Mouse (Mus musculus) erythroblast, adult 5-6 weeks (primary cell): ENCODE measurements around the gene Dbil5. TPM values are rescaled to one million over a fixed set of nuclear protein-coding genes. Genes with fewer than 3 reads are reported as not detected.

Source experiments
- ATAC-seq: replicated peaks from 2 replicates; pipeline ENCODE4 v1.8.0; 2016; ENCODE audit warnings: moderate number of reproducible peaks, mild to moderate bottlenecking, moderate TSS enrichment, inconsistent platforms; ENCODE audit not compliant: poor library complexity, low FRiP score, severe bottlenecking
- total RNA-seq, 2 experiments: library from RNA; stranded (forward) in 1 of 2; stranded (reverse) in 1 of 2; fragments of 150-400 nt in 1 of 2; fragments of 200-764, 138-1000 nt in 1 of 2; gene quantifications; 2 replicates each; pipeline versions ENCODE4 v1.2.3 to v1.2.4; 2015 to 2017; ENCODE audit warnings: low replicate concordance in 2 of 2

The Dbil5 gene
- total RNA-seq, 2 experiments from 2014 or later = not detected

DNA sequence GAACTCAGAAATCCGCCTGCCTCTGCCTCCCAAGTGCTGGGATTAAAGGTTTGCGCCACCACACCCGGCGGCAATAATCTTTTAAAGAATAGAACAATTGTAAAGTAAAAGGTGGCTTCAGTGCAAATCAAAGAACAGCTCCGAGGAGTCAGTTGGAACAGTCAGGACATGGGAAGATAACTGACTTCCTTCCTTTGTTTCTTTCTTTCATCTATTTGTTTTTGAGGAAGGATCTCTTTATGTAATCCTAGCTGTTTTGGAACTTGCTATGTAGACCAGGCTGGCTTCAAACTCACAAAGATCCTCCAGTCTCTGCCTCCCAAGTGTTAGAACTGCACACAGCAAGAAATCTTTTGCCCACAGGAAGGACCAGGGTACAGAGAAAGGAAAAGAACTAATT is 7.2 kb downstream of the Dbil5 start:
- ATAC-seq = no peak

DNA sequence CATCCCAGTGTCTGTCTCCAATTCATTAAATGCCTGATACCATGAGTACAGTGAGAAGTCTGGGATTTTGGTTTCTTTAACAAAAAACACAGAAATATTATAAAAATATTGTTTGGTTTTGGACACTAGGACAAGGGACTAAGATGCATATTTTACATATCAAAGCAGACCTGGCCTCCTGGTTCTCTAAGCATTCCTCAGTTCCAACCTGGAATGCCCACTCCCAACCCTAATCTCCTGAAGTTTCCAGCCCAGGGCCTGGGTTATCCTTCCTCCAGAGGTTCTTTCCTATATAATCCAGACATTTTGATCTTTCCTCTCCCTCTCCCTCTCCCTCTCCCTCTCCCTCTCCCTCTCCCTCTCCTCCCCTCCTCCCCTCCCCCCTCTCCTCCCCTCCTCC is 7.6 kb downstream of the Dbil5 start:
- no peak for ATAC-seq

DNA sequence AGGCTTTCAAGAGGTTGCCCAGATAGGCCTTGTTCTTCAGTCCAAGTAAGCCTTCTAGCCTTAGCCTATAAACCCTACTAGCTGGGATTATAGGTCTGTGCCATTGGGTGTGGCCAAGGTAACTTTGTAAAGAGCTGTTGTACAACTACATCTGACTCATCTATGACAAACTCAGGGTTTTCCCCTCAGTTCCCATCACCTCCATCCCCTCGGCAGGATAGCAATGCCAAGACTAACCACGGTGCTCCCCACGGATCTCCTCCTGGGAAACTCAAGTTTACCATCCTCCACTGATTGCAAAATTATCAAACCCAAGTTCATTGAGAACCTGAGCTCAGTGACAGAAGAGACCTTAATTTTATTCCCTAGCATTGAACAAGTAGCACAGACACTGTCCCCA is 18.7 kb downstream of the Dbil5 start:
- no peak for ATAC-seq

DNA sequence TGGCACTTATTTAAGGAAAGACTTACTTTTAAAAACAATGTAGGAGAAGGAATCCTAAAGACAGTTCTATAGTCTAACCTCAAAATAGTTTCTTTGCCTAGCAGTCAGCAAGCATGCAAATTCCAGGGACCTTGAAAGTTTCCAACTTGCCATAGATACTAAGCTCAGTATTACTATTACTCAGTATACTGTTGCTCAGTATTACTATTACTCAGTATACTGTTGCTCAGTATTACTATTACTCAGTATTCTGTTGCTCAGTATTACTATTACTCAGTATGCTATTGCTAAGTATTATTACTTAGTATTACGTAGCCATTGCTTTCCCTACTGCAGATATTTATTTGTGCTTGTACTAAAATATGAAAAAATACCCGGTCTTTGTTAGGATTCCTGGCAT is 22.3 kb downstream of the Dbil5 start:
- ATAC-seq = no peak

DNA sequence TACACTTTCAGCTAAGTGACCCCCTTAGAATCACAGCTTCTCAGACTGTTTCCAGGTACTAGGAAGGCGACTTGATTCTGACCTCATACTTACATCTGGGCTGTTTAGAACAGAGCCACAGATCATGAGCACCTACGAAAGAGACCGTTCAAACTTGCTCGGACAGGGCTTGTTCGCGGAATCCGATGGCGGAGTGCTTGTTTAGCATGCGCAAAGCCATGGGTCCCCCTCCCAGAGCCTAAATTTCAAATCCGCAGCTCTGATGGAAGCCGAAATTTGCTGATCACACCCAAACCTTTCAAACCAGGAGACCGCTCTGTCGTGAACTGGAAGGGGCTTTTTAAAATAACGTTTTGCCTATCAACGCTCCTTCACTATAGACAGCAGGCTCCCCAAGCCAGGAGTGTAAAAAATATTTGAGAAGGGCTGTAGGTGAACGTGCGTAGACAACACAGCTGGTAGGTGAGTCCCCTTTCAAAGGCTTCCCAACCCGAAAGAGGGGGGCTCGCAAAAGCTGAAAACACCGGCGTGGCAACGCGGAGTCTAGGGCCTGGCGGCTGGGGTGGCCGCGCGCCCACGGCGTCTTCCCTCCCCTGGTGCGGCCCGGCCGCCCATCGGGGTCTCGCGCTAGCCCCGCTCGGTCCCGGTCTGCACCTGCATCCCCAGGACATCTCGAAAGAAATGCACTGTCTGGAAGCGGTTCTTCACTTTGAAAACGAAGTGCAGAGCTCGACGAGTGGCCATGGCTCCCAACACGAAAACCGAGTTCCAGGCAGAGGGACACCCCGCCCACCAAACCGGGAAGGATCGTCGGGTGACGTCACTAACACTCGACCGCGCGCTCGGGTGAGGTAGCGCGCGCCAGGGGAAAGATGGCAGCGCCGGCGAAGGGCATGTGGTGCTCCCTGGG is 25.7 kb downstream of the Dbil5 start, which contains the start of the genes Mrm3 and Glod4:
TSS of gene Mrm3 (plus strand) at position 815 of the 910 bp plus-strand sequence.
TSS of gene Glod4 (minus strand) at position 825 of the 910 bp plus-strand sequence.
- ATAC-seq = peak; percentile 98

DNA sequence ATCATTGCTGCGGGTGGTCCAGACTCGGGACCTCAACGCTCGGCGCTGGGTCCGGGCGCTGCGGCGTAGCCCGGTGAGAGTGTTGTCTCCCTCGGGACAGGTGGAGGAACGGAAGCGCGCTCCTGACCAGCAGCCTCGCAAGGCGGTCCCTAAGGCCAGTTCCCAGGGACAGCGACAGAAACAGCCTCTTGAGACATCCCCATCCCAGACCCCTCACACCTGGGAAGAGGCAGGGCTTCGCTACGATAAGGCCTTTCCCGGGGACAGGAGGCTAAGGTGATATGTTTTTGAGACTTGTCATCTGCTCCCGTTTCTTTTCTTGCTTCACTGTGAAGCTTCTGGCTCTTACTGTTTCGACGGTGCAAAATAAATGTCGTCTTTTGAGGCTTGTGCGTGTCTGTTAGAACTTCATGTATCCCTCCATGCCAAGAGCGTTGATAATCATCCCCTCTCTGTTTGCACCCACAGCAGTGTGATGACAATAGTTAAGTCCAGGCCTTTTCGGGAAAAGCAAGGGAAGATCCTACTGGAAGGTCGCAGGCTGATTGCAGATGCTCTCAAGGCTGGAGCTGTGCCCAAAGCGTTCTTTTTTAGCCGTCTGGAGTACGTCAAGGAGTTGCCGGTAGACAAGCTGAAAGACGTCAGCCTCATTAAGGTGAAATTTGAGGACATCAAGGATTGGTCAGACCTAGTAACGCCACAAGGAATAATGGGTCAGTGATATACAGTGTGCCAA is 26.6 kb downstream of the Dbil5 start:
- no peak; the same call in 1 of the 2 replicates for ATAC-seq

DNA sequence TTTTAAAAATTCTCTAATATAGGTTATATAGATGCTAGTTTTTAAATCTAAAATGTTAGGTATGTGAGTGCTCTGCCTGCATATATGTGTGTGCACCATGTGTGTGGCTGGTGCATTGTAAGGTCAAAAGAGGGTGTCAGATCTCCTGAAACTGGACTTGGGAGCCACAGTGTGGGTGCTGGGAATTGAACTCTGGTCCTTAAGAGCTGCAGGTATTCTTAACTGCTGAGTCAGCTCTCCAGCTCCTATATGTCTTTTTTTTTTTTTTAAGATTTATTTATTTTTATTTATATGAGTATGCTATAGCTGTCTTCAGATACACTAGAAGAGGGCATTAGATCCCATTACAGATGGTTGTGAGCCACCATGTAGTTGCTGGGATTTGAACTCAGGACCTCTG is 29.0 kb downstream of the Dbil5 start:
- ATAC-seq = no peak

DNA sequence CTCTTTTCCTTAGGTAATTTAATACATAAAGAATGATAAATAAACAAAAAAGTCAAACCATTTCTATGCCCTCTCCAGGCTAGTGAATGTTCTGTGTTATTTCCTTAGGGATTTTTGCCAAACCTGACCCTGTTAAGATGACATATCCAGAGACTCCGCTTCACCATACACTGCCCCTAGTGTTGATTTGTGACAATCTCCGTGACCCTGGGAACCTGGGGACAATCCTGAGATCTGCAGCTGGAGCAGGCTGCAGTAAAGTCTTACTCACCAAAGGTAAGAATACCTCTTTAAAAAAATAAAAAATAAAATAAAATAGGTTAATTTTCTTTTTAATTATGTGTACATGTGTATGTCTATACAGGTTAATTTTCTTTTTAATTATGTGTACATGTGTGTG is 29.8 kb downstream of the Dbil5 start:
- no peak for ATAC-seq

DNA sequence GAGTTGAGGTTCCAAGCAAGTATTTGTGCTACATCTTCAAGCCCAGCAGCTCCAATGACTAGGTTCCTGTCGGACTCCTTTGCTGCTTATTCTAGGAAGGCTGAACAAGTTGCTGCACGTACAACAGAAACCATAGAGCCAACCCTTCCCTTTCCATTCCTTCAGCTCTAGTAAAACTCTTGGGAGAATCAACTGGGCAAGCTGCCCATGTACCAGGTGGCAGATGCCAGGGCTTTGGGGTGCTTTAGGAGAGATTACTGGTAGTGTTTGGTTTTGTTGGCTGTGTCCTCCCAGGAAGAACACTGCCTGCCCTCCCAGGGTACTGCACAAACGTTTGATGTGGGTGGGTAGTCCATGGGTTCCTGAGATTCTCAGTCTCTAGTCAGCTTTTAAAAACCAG is 34.6 kb downstream of the Dbil5 start:
- ATAC-seq = no peak

DNA sequence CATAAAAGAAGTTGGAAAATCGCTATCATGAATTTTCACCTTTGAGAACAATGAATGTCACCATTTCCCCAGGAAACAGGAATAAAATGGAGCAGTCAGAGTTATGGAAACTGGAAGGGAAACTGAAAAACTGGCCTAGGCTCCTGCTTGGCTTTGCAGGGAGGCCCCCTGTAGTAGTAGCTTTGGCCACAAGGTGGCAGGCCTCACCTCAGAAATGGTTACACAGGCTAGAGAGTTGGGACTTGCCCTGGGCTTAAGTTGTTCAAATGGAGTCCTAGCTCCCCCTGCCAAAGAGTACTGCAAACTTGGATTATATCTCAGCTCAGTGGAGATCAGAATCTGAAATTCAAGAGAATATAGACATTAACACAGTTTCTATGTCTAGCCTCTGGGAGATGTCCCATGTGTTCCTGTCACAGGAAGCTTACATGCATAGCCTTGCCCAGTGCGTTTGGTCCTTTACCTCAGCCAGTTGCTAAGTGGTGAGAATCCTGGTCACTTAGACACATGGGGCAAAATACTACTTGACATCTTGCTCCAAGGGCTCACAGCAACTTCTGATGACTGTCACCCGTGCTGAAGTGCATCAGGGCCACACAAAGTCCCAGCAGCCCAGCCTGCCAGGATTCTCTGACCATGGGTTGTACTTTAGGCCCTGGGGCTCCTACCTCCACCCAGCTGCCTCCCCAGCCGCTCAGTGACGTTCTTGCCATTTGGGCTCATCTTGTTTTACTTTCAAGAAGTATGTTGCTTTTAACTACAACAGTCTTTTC is 35.9 kb downstream of the Dbil5 start:
- peak; percentile 86 for ATAC-seq

DNA sequence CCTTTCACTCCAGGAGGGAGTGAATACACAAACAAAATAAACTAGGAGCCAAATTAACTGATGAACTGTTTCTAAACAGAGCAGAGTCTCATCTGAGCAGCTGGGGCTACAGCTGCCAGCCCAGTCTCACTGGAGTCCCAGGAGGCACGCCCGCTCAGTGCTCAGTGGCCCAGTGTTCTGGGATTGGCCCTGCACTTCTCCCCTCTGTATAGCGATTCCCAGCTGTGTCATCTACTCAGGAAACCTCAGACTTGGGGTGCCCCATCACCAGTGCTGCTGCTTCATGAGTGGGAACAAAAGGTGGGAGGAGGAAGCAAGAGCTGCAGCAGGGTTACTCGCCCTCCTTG is 36.5 kb downstream of the Dbil5 start:
- no peak for ATAC-seq

DNA sequence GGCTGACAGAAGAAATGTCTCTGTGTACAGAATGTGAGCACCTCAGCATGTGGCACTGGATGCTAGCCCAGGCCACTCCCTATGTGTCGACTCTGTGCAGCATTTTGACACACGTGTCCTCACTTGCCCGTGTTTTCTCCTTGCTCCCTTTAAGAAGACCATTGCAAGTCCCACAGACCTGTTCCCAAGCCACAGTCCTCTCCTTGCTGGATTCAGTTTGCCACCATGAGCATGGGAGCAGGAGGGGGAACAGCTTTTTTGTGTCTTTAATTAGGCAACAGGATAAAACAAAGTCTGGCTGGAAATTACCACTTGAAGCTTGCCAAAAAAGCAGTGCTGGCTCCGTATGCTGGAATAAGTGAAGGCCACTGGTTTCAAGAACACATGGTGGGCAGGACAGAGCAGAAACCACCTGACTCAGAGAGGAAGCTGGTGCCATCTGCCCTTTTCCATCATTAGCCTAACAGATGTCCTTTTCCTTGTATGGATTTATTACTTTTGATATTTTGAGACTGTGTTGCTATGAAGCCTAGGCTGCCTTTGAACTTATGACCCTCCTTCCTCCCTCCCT is 38.1 kb downstream of the Dbil5 start:
- no peak for ATAC-seq

DNA sequence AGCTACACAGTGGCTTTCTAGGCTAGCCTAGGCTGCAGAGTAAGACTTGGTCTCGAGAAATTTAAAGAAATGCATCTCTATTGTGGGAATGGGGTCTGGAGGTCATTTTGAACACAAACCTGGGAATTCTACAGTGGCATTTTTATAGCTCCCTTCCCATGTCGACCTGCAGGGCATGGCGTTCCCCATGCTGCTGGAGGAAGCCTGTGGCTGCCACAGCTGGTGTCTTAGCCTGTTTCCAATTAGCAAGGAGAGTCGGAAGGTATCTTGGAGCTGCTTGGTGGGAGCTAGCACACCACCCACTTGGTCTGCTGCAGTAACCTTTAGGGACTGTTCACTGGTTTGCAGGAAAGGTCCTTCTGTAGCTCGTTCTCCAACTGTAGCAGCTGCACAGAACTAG is 38.7 kb downstream of the Dbil5 start:
- ATAC-seq = no peak

DNA sequence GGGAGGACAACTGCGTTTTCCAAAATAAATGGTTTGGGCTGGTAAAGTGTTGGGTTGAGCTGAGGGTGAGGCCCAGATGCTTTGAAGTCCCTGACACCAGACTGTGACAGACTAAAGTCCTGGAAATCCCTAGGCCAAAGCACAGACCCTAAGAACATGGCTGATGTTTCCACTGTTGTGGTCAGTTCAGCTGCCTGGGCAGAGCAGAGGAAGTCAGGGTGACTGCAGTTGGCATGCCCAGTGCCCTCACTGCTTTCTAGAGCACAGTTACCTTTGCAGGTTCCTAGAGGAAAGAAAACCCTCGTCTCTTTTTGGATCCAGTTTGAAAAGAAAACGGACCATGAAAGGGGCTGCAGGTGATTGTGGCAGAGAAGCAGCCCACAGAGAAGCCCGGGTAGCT is 40.0 kb downstream of the Dbil5 start:
- no peak for ATAC-seq

DNA sequence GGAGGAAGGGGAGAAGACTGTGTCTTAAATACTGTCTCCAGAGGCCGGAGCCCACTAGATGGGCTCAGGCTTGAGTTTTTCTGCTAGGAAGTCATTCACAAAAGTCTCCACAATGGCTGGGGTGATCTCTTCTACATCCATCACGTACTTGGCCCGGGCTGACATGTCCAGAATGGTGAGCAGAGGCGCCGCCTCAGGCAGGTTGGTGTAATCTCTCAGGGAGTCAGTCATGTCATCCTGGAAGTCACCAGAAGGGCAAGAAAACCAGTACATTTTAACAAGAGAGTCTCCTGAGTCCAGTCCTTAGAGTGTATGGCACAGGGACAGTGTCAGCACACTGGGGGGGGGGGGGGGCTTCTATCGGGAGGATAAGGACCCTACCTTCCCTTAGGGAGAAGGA is 41.1 kb downstream of the Dbil5 start:
- no peak for ATAC-seq

DNA sequence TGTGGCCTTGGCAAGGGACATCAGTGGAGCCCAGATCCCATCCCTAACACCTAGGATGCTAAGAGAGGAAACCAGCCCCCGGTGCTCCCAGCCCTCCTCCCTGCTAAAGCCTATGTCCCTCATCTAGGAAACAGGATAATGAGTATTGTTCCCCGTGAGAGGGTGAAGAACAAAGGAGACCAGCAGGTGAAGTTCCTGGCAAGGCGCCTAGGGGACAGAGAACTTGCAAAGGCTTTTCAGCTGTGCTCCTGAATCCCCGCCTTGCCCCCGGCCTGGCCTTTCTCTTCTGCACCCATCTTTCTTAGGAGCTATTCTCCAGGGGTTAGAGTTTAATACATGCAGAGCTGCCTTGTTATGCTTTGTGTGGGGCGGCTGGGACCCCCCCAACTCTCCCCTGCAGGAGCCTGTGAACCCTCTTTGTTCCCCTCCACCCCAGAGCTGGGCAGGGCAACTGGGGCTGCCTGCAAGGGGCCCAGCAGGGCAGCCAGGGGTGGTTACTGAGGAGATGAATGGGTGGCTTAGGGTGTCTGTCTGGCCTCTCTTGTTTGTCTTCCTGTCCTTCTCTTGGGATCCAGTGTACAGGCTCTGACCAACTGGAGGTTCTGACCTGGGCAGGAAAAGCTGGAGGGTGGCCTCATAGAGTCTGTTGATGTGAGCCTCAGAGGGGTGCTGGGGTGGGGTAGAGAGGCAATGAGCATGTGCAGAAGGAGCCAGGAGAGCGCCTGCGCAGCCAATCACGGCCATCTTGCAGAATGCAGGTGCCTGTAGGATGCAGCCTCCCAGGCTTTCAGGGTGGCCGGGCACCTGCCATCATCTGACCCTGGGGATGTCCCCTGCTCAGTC is 43.0 kb downstream of the Dbil5 start:
- no peak for ATAC-seq

DNA sequence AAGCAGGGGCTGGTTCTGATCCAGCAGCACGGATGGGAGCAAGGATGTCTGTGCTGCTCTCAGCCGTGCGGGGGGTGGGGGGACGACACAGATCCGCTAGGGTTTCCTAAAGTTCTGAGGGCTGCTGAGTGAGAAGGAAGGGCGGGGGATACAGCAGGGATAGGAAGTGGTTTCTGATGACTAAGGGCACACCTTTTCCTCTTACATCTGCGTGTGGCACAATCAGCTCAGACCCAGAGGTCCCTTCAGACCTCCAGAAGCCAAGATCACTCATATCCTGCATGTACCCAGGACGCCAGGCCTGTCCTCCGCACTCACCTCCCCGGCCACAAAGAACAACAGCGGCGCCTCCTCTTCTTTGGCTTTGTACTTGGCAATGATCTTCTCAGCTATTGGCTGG is 43.8 kb downstream of the Dbil5 start:
- ATAC-seq = no peak

DNA sequence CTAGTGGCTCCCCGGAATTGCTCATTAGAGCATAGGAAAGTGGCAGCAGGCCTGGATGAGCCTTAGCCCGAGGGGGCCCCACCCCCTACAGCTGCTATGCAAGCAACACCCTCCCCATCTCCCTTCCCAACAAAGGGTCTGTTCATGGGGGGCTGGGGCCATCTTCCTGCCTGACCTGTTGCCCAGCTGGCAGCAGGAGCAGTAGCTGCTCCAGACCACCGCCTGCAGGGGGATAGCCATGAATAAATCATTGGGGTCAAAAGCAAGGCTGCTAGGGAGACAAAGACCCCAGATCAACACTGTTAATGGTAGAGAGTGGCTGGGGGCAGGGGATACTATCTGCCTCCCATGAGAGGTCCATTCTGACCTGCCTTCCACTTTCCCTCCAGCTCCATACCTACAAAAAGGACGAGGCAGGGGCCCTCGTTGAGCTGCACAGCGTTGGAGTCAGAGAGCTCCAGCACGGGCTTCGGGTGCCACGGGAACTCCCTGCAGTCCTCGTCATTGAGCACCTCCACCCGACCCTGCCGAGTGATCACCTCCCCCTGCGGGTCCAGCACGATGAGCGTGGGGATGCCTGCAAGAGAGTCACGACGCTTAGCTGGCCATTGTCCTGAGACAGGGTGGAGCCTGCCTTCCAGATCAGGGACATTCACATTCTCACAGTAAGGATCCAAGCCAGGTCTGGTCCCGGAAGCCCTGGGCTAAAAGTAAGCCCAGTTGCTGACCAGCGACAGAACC is 45.4 kb downstream of the Dbil5 start:
- no peak for ATAC-seq

DNA sequence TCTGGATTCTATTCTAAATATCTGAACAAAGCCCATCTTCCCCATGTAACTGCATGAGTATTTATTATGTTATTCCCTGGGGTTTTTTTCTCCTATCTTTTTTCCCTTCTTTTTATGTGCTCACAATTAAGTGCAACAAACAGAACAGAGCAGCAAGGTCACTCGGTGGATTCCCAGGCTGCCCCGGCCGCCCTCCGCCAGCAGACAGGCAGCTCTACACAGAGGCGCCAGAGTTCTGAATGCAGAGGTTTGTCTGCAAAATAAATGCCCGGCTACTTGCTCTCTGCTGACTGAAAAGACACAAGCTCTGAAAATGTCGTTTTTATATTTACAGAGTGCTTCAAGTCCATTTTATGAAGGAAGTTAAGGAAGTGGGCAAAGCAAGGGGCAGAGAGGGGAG is 50.1 kb downstream of the Dbil5 start:
- ATAC-seq = no peak
